Mouse (Mus musculus): ENCODE measurements around the gene Vars.
"Not testable (repeated sequence)": the region's sequence is repeated elsewhere in the genome, so short reads cannot be mapped to it uniquely, and the experiment has no call there.

Vars gene

DNA sequence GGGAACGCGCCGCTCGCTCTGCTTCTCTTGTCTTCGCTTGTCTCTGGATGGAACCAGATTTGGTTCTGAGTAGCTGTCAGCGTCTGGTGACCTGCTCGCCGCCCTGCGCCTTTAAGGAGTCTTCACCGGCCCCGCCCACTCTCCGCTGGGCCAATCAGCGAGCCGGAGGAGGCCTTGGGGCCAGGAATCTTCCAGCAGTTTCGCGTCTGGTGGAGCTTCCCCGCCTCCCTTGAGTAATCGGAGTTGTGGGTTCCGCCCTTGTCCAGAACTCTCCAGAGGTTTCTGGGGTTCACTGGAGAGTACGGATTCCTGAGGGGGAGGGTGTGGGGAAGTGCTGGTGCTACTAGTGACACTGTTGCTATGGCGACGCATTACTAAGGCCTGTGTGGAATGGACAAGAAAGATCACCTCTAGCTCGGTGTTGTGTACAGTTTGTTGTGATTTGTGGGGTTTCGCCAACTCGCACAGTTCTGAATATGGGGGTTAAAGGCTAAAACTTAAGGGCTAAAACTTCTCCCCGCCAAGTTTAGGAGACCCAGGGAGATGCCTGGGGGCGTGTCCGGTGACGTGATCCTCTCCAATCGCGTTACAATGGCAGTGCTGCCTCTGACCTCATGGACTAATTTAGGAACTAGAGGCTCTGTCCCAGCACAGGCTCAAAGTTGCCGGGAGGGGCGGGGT lies 28.6 kb upstream of the Vars start, which contains the start of the genes Hspa1a and Hspa1l:
Hspa1a (minus strand) TSS at position 88 of the 681 bp plus-strand sequence.
Hspa1l (plus strand) TSS at position 635 of the 681 bp plus-strand sequence.
- peak; percentile 72 to 79 for DNase-seq

DNA sequence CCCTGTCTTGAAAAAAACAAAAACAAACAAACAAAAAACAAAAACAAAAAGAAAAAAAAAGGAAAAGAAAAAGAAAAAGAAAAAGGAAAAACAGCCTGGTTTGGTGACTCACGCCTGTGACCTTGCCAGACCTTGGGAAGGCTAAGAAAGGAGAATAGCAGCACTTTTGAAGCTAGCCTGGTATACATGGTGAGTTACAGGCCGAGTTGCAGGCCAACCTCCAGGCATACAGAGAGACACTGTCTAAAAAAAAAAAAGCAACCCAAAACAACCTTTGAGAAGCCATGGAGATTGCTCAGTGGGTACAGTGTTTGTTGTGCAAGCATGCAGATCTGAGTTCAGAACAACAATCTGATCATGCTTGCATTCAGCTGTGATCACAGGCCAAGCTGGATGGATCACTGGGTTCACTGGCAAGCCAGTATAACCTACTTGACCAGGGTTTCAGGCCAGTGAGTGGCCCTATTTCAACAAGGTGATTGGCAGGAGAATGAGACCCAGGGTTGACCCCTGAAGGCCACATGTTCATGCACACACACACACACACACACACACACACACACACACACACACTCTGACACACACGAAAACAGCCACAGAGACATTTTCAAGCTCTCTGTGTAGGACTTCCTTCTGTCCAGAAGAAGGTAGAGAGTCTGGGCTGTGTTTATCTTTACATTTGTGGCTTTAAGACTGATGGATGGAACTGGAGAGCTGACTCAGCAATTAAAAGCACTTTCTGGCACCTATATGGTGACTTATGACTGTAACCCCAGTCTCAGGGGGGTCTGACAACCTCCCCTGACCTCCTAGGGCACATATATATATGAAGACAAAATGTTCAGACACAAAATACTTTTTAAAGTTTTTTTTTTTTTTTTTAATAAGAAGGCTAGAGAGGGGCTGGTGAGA lies 24.9 kb upstream of the Vars start:
- no peak for DNase-seq

DNA sequence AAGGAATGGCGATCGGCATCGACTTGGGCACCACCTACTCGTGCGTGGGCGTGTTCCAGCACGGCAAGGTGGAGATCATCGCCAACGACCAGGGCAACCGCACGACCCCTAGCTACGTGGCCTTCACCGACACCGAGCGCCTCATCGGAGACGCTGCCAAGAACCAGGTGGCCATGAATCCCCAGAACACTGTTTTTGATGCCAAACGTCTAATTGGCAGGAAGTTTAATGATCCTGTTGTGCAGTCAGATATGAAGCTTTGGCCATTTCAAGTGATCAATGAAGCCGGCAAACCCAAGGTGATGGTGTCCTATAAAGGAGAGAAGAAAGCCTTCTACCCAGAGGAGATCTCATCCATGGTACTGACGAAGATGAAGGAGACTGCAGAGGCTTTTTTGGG lies 23.8 kb upstream of the Vars start:
- no peak for DNase-seq

DNA sequence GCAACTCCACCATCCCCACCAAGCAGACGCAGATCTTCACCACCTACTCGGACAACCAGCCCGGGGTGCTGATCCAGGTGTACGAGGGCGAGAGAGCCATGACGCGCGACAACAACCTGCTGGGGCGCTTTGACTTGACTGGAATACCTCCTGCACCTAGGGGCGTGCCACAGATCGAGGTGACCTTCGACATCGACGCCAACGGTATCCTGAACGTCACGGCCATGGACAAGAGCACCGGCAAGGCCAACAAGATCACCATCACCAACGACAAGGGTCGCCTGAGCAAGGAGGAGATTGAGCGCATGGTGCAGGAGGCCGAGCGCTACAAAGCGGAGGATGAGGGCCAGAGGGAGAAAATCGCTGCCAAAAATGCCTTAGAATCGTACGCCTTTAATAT lies 22.5 kb upstream of the Vars start:
- DNase-seq, result no peak

DNA sequence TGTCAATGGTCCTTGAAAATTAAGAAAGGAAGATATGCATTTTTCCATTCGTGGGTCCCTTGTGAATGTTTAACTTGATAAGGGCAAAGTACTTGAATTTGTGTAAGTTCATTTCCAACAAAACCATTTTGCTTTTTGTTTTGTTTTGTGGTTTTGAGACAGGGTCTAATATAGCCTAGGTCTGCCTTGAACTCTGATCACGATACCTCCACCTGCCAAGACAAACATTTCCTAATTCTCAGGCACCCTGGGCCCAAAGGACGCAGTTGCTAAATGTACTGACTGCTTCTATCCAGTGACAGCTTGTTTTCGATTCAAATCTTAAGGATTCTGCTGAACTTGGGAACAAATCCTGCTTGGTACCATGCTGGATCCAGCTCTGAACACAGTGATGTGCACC lies 21.2 kb upstream of the Vars start:
- DNase-seq, result no peak

DNA sequence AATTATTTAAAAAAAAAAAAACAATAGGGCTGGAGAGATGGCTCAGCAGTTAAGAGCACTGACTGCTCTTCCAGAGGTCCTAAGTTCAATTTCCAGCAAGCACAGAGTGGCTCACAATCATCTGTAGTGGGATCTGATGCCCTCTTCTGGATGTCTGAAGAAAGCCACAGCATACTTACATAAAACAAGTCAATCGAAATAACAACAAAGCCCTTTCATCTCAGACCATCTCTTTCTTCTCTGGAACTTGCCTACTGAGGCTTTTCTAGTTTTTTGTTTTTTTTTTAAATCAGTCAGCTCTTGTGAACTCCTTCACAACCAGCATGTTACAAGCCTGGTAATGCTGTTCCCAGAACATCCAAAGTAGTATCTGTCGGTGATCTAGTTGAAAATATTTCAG lies 20.1 kb upstream of the Vars start:
- DNase-seq, result peak; percentile 33 to 49

DNA sequence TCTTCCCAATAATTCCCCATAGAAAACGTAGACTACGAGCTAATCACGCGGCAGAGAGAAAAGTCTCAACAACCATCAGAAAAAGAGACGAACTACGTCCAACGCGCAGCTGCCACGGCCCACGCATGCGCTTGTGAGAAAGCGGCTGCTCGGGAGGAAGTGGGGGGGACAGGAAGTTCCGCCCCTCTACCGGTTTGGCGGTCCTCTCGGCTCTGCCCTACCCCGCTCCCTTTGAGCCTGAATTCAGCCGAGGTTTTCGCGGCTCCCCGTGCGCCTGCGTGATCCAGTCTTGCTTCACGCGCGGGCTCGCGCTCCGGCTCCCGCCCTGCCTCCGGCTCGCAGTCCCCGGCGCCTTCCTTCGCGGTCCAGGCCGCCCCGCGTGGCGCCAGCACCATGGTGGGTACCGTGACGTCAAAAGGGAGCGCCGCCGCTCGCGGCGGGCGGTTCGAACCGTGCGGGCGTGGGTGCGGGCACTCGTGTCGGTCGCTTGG lies 19.1 kb upstream of the Vars start, which contains the start of gene Lsm2:
Lsm2 (plus strand) TSS at position 173 of the 491 bp plus-strand sequence.
- peak; percentile 89 to 92 for DNase-seq

DNA sequence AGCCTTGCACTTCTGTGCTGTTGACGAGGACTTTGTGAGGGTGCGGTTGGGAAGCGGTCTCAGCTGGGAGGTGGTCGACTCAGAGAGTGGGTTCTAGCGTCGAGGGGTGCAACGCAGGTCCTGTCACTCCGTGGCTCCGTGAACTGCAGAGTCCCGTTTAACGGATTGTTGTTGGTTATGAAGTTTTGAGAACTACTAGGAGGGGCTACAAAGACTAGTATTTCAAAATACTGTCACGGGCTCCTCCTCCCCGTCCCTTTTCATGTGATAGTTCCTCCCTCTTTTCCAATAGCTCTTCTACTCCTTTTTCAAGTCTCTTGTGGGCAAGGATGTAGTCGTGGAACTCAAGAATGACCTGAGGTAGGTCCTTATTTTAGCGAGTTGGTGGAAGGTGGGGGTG lies 18.5 kb upstream of the Vars start:
- no peak for DNase-seq

DNA sequence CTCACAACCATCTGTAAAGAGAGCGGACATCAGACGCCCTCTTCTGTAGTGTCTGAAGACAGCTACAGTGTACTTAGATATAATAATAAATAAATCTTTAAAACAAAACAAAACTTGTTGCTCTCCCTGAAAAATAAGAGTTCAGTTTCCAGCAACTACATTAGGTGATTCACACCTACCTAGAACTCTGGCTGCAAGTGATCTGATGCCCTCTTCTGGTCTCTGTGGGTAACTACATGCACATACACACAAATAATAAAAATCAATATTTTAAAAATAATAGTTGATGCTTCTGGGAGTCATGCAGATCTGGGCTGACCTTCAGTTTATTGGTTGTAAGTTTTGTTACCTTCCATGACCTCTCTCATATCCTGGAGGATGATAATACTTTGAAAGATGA lies 16.6 kb upstream of the Vars start:
- peak; percentile 44 to 50 for DNase-seq

DNA sequence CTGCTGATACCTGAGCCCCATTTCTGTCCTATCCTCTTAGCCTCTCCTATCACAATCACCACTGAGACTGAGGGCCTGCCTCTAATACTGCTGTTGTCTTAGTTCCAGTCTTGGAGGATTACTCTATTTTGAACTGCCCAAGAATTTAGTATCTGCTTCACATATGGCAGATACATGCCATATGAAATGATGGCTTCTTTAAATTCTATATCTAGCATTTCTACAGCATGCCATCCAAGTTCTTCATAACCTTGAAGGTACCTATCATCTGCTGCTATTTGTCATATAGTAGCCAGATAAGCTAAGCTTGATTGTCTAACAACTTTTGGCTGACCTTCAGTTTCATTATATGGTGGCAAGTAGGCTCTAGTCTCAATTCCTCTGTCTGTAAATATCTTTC lies 6.0 kb upstream of the Vars start:
- DNase-seq, result no peak

DNA sequence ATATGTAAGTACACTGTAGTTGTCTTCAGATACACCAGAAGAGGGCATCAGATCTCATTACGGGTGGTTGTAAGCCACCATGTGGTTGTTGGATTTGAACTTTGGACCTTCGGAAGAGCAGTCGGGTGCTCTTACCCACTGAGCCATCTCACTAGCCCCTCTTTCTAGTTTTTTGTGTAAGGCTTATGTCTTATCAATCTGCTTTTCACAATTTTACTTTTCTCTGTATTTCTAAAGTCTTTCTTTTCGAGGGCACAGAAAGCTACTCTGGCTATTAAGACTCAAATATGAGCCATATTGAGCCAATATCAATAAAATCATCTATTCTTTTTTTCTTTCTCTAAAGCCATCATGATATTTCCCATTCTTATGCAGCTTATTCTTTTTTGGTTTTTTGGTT lies 5.6 kb upstream of the Vars start:
- not testable (repeated sequence) for DNase-seq

DNA sequence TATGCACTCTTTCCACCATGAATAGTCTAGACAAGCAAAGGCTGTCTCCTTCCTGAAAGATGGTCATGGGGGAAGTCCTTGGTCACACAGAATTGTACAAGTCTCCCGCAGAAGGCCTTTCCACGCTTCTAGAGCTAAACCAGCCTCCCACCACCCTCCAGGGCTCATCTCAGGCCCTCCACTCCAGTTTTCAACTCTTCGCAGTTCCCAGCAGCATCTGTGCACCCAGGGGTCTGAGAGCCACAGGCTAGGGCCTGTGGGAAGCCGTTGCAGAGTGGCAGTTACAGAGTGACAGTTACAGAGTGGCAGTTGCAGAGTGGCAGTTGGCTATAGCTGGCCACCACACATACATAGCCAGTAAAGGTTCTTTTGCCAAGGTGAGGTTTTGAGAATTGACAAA lies 4.9 kb upstream of the Vars start:
- not testable (repeated sequence) for DNase-seq

DNA sequence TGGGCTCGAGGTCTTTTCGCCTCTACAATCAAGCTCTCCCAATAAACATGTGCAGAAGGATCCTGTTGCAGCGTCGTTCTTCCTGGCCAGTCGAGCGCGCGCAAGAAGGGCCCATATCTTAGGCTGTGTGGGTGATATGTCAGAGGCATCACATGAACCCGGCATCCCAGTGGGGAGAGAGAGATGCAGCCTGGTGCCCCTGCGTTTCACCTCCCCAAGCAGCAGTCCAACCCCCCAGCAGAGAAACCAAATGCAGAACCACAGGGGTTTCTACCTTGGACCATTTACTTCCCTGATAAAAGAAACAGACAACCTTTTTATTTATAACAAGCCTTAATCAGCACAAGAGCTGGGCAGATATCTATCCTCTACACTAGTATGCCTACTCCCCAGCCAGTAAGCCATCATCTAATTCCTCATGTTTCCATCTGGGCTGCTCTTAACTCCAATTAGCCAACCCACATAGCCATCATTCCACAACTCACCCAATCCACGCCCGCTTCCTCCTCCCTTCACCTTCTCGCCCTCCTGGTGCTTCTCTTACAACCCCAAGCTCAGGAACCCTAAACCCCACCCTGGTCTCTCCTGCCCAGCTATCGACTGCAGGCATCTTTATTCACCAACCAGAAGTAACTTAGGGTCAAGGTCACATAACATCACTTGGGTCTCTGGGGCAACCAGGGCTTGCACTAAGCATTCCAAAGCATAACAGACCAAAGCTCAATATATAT lies 4.2 kb upstream of the Vars start:
- DNase-seq, result no peak

DNA sequence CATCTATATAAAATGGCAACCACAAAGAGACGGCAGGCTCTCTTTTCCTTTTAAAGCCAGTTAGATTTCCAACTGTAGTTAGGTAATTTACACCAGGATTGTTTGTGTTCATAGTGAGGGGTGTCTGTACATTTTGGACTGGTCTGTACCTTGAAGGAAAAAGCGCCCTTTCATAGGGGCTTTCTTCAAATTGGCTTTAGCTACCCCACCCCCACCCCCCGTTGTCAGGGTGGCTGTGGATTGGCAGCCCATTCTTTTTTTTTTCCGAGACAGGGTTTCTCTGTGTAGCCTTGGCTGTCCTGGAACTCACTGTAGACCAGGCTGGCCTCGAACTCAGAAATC lies 3.7 kb upstream of the Vars start:
- no peak for DNase-seq

DNA sequence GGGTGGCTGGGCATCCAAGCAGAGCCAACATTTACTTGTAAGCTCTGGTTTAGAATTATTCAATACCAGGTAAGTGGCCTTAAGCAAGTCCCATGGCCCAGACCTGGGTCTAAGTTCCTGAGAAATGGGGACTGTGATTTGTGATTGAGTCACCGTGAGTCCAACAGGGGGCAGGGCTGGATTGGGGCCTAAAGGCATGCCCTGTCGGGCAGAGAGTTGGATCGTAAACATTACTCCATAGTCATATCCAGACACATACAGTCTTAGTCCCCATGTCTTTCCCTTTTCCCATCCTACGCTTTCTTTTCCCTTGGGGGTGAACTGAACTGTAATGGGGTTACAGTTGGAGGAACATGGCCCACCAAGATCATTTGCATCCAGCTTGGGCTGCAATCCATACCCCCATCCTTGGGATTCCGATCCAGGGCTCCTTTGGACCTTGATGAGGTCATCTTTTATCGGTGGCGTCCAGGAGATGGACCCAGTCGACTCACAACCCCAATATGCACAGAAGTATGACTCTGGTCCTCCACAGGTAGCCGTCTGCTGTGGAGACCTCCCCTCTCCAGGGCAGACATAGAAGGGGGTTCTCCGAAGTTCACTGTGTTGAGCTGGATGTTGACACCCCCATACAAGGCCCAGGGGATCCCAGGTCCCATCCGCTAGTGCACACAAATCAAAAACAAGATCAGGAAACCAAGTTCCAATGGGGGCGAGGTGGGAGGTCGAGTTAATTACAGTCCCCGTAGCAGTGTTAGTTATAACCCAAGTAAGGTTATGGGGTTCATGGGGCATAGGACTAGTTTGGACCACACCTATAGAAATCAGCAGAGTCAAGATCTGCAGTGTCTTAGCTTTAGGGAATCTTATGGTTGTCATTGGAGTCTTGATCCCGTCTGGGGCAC lies 2.0 kb upstream of the Vars start:
- no peak for DNase-seq

DNA sequence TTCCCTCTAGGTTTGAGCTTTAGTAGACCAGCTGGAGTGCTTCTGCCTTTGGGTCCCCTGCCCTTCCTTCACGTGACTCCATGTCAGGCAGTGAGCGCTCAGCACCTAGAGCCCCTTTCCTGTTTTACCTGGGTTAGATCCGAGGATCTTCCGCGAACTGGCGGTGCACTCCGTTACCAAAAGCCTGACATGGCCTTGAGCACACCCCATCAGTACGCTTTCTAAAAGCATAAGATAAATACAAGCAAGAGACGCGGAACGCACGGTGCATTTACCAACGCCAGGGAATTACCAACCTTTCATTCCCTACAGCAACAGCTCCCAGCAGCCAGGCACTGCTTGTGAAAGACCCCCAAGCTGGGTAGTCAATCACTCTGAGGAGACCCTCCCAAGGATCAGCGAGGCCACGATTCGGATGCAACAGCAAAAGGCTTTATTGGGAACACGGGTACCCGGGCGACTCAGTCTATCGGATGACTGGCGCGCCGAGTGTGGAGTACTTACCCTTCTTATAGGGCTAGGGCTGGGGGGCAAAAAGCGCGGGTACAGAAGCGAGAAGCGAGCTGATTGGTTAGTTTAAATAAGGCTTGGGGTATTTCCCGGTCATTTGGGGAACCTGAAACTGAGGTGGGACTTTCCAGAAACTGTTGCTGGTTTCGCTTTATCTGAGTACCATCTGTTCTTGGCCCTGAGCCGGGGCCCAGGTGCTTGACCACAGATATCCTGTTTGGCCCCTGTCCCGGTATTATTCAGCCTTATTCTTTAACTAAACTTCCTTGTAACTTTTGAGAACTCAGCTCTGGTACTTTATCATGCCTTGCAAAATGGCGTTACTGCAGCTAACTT lies 693 bp upstream of the Vars start:
- DNase-seq, result peak in 1 of 2 experiments; percentile 12

DNA sequence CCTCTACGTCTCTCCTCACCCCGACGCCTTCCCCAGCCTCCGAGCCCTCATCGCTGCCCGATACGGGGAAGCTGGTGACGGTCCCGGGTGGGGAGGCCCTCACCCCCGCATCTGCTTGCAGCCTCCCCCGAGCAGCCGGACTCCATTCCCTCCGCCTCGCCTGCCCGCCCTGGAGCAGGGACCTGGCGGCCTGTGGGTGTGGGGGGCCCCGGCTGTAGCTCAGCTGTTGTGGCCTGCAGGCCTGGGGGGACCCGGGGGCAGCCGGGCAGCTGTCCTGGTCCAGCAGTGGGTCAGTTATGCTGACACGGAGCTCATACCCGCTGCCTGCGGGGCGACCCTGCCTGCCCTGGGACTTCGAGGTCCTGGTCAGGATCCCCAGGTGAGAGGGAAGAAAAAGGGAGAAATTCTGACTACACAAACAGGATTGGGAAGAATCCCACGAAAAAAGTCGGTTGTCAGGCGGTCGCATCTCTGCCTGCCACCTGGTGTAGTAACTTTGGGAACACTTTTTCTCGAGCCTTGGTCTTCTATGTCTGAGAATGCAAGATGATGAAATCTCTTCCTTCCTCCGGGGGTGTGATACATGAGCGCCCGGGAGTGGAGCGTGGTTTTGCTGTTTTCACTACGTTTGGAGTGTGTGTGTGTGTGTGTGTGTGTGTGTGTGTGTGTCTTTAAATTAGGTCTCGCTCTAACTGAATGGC lies 815 bp downstream of the Vars start:
- DNase-seq, result peak; percentile 41 to 53

DNA sequence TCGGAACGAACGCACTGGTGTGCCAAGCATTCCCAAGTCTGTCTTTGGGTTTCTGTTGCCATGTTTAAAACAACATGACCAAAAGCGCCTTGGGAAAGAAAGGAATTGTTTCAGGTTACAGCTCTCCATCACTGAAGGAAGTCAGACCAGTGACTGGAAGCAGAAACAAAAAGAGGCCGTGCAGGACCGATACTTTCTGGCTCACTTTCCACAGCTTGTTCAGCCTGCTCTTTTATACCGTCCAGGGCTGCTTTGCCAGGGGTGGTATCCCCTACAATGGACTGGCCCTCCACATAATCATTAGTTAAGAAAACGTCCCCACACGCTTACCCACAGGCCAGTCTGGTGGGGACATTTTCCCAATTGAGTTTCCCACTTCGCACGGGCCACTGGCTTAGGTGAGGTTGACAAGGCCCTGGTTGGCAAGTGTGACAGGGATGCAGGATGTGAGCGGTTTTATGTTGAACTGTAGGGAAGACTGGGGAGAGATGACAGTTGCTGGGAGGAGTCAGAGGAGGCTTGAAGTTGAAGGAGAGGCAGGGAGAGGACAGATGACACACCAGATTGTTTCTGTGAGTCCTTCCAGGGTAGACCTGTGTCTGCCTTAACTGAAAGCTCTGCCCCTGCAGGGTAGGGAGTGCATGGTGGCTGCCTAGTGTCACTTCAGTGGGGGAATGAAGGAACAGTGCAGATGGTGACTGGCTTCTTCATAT lies 1.5 kb downstream of the Vars start:
- peak in 1 of 2 experiments; percentile 24 for DNase-seq

DNA sequence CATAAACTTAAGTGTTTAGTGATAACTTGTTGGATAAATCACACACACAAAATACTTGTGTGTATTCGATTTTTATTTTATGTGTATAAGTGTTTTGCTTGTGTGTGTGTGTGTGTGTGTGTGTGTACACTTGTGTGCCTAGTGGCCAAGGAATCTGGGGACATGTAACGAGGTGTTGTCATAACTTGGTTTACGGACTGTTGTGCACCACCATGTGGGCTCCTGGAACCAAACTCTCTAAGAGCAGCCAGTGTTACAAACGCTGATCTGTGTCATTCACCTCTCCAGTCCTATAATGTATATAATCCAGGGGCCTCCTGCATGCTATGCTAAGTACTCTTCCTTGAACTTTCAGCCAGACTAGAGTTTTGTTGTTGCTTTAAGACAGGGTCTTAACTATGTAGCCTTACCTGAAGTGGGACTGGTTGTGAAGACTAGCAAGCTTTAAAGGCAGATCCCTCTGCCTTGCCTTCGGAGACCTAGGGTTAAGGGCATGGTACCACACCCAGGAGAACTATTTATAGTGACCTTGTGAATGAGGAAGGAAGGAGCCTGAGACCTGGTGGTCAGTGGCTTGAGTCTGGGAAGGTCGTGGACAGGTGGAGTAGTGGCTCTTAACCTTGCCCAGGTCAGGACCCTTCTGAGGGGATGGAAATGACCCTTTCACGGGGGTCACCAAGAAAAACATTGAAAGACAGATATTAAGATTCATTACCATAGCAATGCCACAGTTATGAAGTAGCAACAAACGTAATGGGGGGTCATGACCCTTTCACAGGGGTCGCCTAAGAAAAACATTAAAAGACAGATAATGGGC lies 2.4 kb downstream of the Vars start:
- DNase-seq, result no peak
